Mouse (Mus musculus) common myeloid progenitor, adult 5-6 weeks (primary cell): Measurements from ENCODE around the gene Mocs1. TPM values are rescaled to one million over a fixed set of nuclear protein-coding genes. Genes with fewer than 3 reads are reported as not detected.
"Not testable (repeated sequence)": the region's sequence is repeated elsewhere in the genome, so short reads cannot be mapped to it uniquely, and the experiment has no call there.

Source experiments
- ATAC-seq: replicated peaks from 2 replicates; pipeline ENCODE4 v1.8.0; 2016; ENCODE audit warnings: low read depth, mild to moderate bottlenecking, moderate TSS enrichment, inconsistent platforms; ENCODE audit not compliant: poor library complexity, severe bottlenecking
- total RNA-seq: library from RNA; stranded (forward); fragments of 200-1000, 187-1606 nt; gene quantifications from 2 replicates; pipeline ENCODE4 v1.2.3, GENCODE M21; 2017

Gene Mocs1
- total RNA-seq, 1 experiment from 2014 or later = 9.3 TPM

GRCm38 (mm10) chr17:49430136-49430535 lies 2.0 kb downstream of the Mocs1 start:
- ATAC-seq = no peak

- no peak for ATAC-seq
Measured at GRCm38 (mm10) chr17:49431176-49431575, 3.0 kb downstream of the Mocs1 start.

- no peak; the same call in 1 of the 2 replicates for ATAC-seq
Measured at GRCm38 (mm10) chr17:49432071-49432711, 4.0 kb downstream of the Mocs1 start.

GRCm38 (mm10) chr17:49433071-49433470 lies 4.9 kb downstream of the Mocs1 start:
- ATAC-seq = no peak

- ATAC-seq = no peak
Measured at GRCm38 (mm10) chr17:49434236-49434635, 6.1 kb downstream of the Mocs1 start.

- ATAC-seq = peak; percentile 6; the same call in 1 of the 2 replicates
Measured at GRCm38 (mm10) chr17:49435081-49435480, 6.9 kb downstream of the Mocs1 start.

- ATAC-seq = no peak
Measured at GRCm38 (mm10) chr17:49436631-49437030, 8.5 kb downstream of the Mocs1 start.

GRCm38 (mm10) chr17:49437306-49437705 lies 9.1 kb downstream of the Mocs1 start:
- not testable (repeated sequence) for ATAC-seq

GRCm38 (mm10) chr17:49438822-49439574 lies 10.8 kb downstream of the Mocs1 start:
- peak; percentile 83 for ATAC-seq

- ATAC-seq = no peak
Measured at GRCm38 (mm10) chr17:49439706-49440105, 11.5 kb downstream of the Mocs1 start.

GRCm38 (mm10) chr17:49440331-49441130 lies 12.4 kb downstream of the Mocs1 start:
- no peak for ATAC-seq

GRCm38 (mm10) chr17:49442841-49443240 lies 14.7 kb downstream of the Mocs1 start:
- not testable (repeated sequence) for ATAC-seq

- no peak for ATAC-seq
Measured at GRCm38 (mm10) chr17:49448570-49449229, 20.5 kb downstream of the Mocs1 start.

GRCm38 (mm10) chr17:49449230-49449608 lies 21.1 kb downstream of the Mocs1 start:
- no peak for ATAC-seq

- no peak for ATAC-seq
Measured at GRCm38 (mm10) chr17:49450922-49451321, 22.8 kb downstream of the Mocs1 start.

- ATAC-seq = no peak
Measured at GRCm38 (mm10) chr17:49456334-49456733, 28.2 kb downstream of the Mocs1 start.

GRCm38 (mm10) chr17:49457833-49458232 lies 29.7 kb downstream of the Mocs1 start:
- ATAC-seq = peak; percentile 37

- ATAC-seq = no peak
Measured at GRCm38 (mm10) chr17:49458386-49458785, 30.2 kb downstream of the Mocs1 start.

- no peak for ATAC-seq
Measured at GRCm38 (mm10) chr17:49464884-49465283, 36.7 kb downstream of the Mocs1 start.

- peak; percentile 92 for ATAC-seq
Measured at GRCm38 (mm10) chr17:49468223-49468622, 40.1 kb downstream of the Mocs1 start.
